Mouse (Mus musculus) midbrain, embryonic 13.5 days (tissue): ENCODE measurements around the gene Pcnx. TPM values are rescaled to one million over a fixed set of nuclear protein-coding genes. Genes with fewer than 3 reads are reported as not detected.
"Not testable (repeated sequence)": the region's sequence is repeated elsewhere in the genome, so short reads cannot be mapped to it uniquely, and the experiment has no call there.

ENCODE experiments used
- ATAC-seq: fragments of 200-750 bp; cut with Nextera tagmentation; 2 replicates; pipeline ENCODE4 v1.8.0; 2017; ENCODE audit warnings: mild to moderate bottlenecking, moderate TSS enrichment, moderate library complexity
- H3K27ac ChIP-seq: fragments of 300-500 bp; sonication (generic); 2 replicates; pipeline ENCODE4 v1.5.1; 2015; ENCODE audit warnings: inconsistent platforms, mild to moderate bottlenecking, moderate library complexity
- H3K27me3 ChIP-seq: fragments of 300-500 bp; sonication (generic); 2 replicates; pipeline ENCODE4 v1.6.1; 2015; ENCODE audit warnings: mild to moderate bottlenecking, inconsistent platforms
- H3K36me3 ChIP-seq: fragments of 300-500 bp; sonication (generic); 2 replicates; pipeline ENCODE4 v1.6.1; 2015; ENCODE audit warnings: mild to moderate bottlenecking, inconsistent platforms
- H3K4me1 ChIP-seq: fragments of 300-500 bp; sonication (generic); replicated peaks from 2 replicates; pipeline ENCODE4 v1.6.1; 2015; ENCODE audit warnings: inconsistent platforms
- H3K4me2 ChIP-seq: fragments of 300-500 bp; sonication (generic); replicated peaks from 2 replicates; pipeline ENCODE4 v1.6.1; 2015; ENCODE audit warnings: moderate library complexity, mild to moderate bottlenecking, inconsistent platforms
- H3K4me3 ChIP-seq: fragments of 300-500 bp; sonication (generic); replicated peaks from 2 replicates; pipeline ENCODE4 v1.5.1; 2015; ENCODE audit warnings: mild to moderate bottlenecking, inconsistent platforms
- H3K9ac ChIP-seq: fragments of 300-500 bp; sonication (generic); replicated peaks from 2 replicates; pipeline ENCODE4 v1.6.1; 2015; ENCODE audit warnings: mild to moderate bottlenecking, inconsistent platforms
- H3K9me3 ChIP-seq: fragments of 300-500 bp; sonication (generic); 2 replicates; pipeline ENCODE4 v1.6.1; 2016; ENCODE audit warnings: mild to moderate bottlenecking, inconsistent platforms
- WGBS: fragments of 180-500 bp; shearing (Covaris S2); methylation state at CpG from one replicate; pipeline ENCODE4 v1.1.7; 2015; 5-methylcytosine and 5-hydroxymethylcytosine counted together
- polyA plus RNA-seq: library from polyadenylated mRNA; unstranded; fragments of >200 nt; fragmentation: Nextera tagmentation; extraction: Ambion mirVana; gene quantifications from 2 replicates; pipeline ENCODE4 v1.2.1, GENCODE M21; 2015

Pcnx gene
- polyA plus RNA-seq, 1 experiment from 2014 or later, result 9.4 TPM

- no peak overlapping the region for H3K4me2 ChIP-seq
- WGBS, result 87% methylated on average over 2 of the region's 2 CpGs
- H3K9ac ChIP-seq, result no peak overlapping the region
- no peaks in the 10 kb centered on the region for H3K4me1 ChIP-seq
- no peaks in the 10 kb centered on the region for H3K9me3 ChIP-seq
- H3K27me3 ChIP-seq, result no peaks in the 10 kb centered on the region
- H3K4me3 ChIP-seq, result no peak overlapping the region
- peaks cover 86% of the 10 kb centered on the region for H3K36me3 ChIP-seq
- ATAC-seq, result no peak
- no peak overlapping the region for H3K27ac ChIP-seq
Measured at GRCm38 (mm10) chr12:81979312-81979711, 119.5 kb downstream of the Pcnx start.

- peaks cover 82% of the 10 kb centered on the region for H3K36me3 ChIP-seq
Measured at GRCm38 (mm10) chr12:81992106-81992505, 132.3 kb downstream of the Pcnx start.

GRCm38 (mm10) chr12:81992996-81993395 is 133.2 kb downstream of the Pcnx start:
- WGBS, result 93% methylated on average over 6 of the region's 6 CpGs
- H3K36me3 ChIP-seq, result peaks cover 79% of the 10 kb centered on the region

More at GRCm38 (mm10) chr12:81992106-81992505, 132.3 kb downstream of the Pcnx start:
- Histone ChIP-seq H3K9ac (no peak overlapping the region), H3K27me3 (no peaks in the 10 kb centered on the region), H3K9me3 (no peaks in the 10 kb centered on the region), H3K27ac (no peak overlapping the region), H3K4me3 (no peak overlapping the region), H3K4me1 (no peaks in the 10 kb centered on the region), H3K4me2 (no peak overlapping the region)
- WGBS, result 93% methylated on average over 4 of the region's 4 CpGs
- no peak for ATAC-seq

GRCm38 (mm10) chr12:81994911-81995667 is 135.3 kb downstream of the Pcnx start:
- WGBS, result 91% methylated on average over 20 of the region's 20 CpGs
- no peaks in the 10 kb centered on the region for H3K9me3 ChIP-seq
- H3K9ac ChIP-seq, result no peak overlapping the region
- H3K27ac ChIP-seq, result no peak overlapping the region
- no peaks in the 10 kb centered on the region for H3K27me3 ChIP-seq
- ATAC-seq, result no peak
- H3K4me1 ChIP-seq, result no peaks in the 10 kb centered on the region
- peaks cover 64% of the 10 kb centered on the region for H3K36me3 ChIP-seq
- no peak overlapping the region for H3K4me2 ChIP-seq
- no peak overlapping the region for H3K4me3 ChIP-seq

More at GRCm38 (mm10) chr12:81992996-81993395, 133.2 kb downstream of the Pcnx start:
- Histone ChIP-seq H3K9ac (no peak overlapping the region), H3K4me3 (no peak overlapping the region), H3K4me1 (no peaks in the 10 kb centered on the region), H3K9me3 (no peaks in the 10 kb centered on the region), H3K27ac (no peak overlapping the region), H3K4me2 (no peak overlapping the region), H3K27me3 (no peaks in the 10 kb centered on the region)
- ATAC-seq, result no peak

GRCm38 (mm10) chr12:81996679-81997362 is 137.0 kb downstream of the Pcnx start:
- H3K27me3 ChIP-seq, result no peaks in the 10 kb centered on the region
- no peak for ATAC-seq
- H3K9me3 ChIP-seq, result no peaks in the 10 kb centered on the region
- 86% methylated on average over 14 of the region's 14 CpGs for WGBS
- no peak overlapping the region for H3K27ac ChIP-seq
- H3K9ac ChIP-seq, result no peak overlapping the region
- no peaks in the 10 kb centered on the region for H3K4me1 ChIP-seq
- no peak overlapping the region for H3K4me3 ChIP-seq
- no peak overlapping the region for H3K4me2 ChIP-seq
- peaks cover 50% of the 10 kb centered on the region for H3K36me3 ChIP-seq

- H3K36me3 ChIP-seq, result peaks cover 43% of the 10 kb centered on the region
- H3K4me3 ChIP-seq, result no peak overlapping the region
- H3K9ac ChIP-seq, result no peak overlapping the region
- H3K4me1 ChIP-seq, result no peaks in the 10 kb centered on the region
- H3K27ac ChIP-seq, result no peak overlapping the region
- no peaks in the 10 kb centered on the region for H3K27me3 ChIP-seq
- WGBS, result 43% methylated on average over 3 of the region's 3 CpGs
- no peak overlapping the region for H3K4me2 ChIP-seq
- no peak for ATAC-seq
- H3K9me3 ChIP-seq, result no peaks in the 10 kb centered on the region
Measured at GRCm38 (mm10) chr12:81997497-81997896, 137.7 kb downstream of the Pcnx start.

GRCm38 (mm10) chr12:82002697-82003096 is 142.9 kb downstream of the Pcnx start:
- H3K4me3 ChIP-seq, H3K27me3 ChIP-seq, H3K36me3 ChIP-seq, H3K9me3 ChIP-seq, H3K9ac ChIP-seq, H3K4me1 ChIP-seq, H3K4me2 ChIP-seq, H3K27ac ChIP-seq: not testable (repeated sequence)
- ATAC-seq, result peak; percentile 91
- no CpG with 5 or more reads among the region's 6 CpGs for WGBS

- not testable (repeated sequence) for H3K9me3 ChIP-seq, H3K27me3 ChIP-seq, H3K36me3 ChIP-seq, H3K27ac ChIP-seq, H3K4me3 ChIP-seq, H3K9ac ChIP-seq, H3K4me1 ChIP-seq, H3K4me2 ChIP-seq
- WGBS, result no CpG with 5 or more reads among the region's 6 CpGs
- ATAC-seq, result peak; percentile 40; the same call in 1 of the 2 replicates
Measured at GRCm38 (mm10) chr12:82025901-82026633, 166.2 kb downstream of the Pcnx start.

- H3K27ac ChIP-seq, H3K27me3 ChIP-seq, H3K9ac ChIP-seq, H3K9me3 ChIP-seq, H3K4me1 ChIP-seq, H3K4me3 ChIP-seq, H3K36me3 ChIP-seq, H3K4me2 ChIP-seq: not testable (repeated sequence)
- peak; percentile 96 for ATAC-seq
- WGBS, result no CpG with 5 or more reads among the region's 6 CpGs
Measured at GRCm38 (mm10) chr12:82033524-82033923, 173.7 kb downstream of the Pcnx start.

GRCm38 (mm10) chr12:82033973-82034372 is 174.2 kb downstream of the Pcnx start:
- H3K36me3 ChIP-seq, H3K27ac ChIP-seq, H3K4me1 ChIP-seq, H3K27me3 ChIP-seq, H3K4me2 ChIP-seq, H3K9ac ChIP-seq, H3K4me3 ChIP-seq, H3K9me3 ChIP-seq, ATAC-seq: not testable (repeated sequence)
- WGBS, result no CpG with 5 or more reads among the region's 6 CpGs

- not testable (repeated sequence) for H3K9ac ChIP-seq, H3K4me3 ChIP-seq, ATAC-seq, H3K27me3 ChIP-seq, H3K4me1 ChIP-seq, H3K4me2 ChIP-seq, H3K27ac ChIP-seq, H3K36me3 ChIP-seq, H3K9me3 ChIP-seq
- WGBS, result no CpG with 5 or more reads among the region's 4 CpGs
Measured at GRCm38 (mm10) chr12:82044078-82044477, 184.3 kb downstream of the Pcnx start.
